Mouse (Mus musculus) bone marrow, adult 2 months (tissue): Measurements from ENCODE around the gene Ank2.

Source experiments
- CTCF ChIP-seq: fragments of 200-500 bp; IDR thresholded peaks from 2 replicates; pipeline ENCODE4 v1.5.1; 2011; ENCODE audit warnings: low read length, control low read depth; ENCODE audit not compliant: control insufficient read depth, insufficient read depth
- POLR2A ChIP-seq: fragments of 200-500 bp; IDR thresholded peaks from 2 replicates; pipeline ENCODE4 v1.6.1; 2011; ENCODE audit warnings: low read depth, mild to moderate bottlenecking, control low read depth, low read length, borderline replicate concordance; ENCODE audit not compliant: control insufficient read depth

- TF ChIP-seq CTCF, result no peak
- no peak for TF ChIP-seq POLR2A
These were observed 435.3 kb downstream of the Ank2 start for GRCm38 (mm10) chr3:127063654-127064386.
